Mouse (Mus musculus) liver, postnatal 0 days (tissue): Measurements from ENCODE around the gene Olfml3. TPM values are rescaled to one million over a fixed set of nuclear protein-coding genes. Genes with fewer than 3 reads are reported as not detected.
A peak's percentile ranks its signal among the peaks of the same experiment; 100 is the strongest.

Source experiments
- ATAC-seq: fragments of 200-750 bp; cut with Nextera tagmentation; 2 replicates; pipeline ENCODE4 v1.8.0; 2017; ENCODE audit warnings: mild to moderate bottlenecking, moderate library complexity
- DNase-seq: peaks from one replicate; pipeline ENCODE4 v3.0.0-alpha.2; 2016
- H3K27ac ChIP-seq: fragments of 300-500 bp; sonication (generic); 2 replicates; pipeline ENCODE4 v1.5.1; 2014; ENCODE audit warnings: antibody characterized with exemption, moderate library complexity, mild to moderate bottlenecking, low read depth
- H3K27me3 ChIP-seq: fragments of 300-500 bp; sonication (generic); 2 replicates; pipeline ENCODE4 v1.6.1; 2014; ENCODE audit warnings: low read length, control low read depth, mixed read lengths; ENCODE audit not compliant: insufficient read depth
- H3K36me3 ChIP-seq: fragments of 300-500 bp; sonication (generic); replicated peaks from 2 replicates; pipeline ENCODE4 v1.6.1; 2014; ENCODE audit warnings: mild to moderate bottlenecking, control low read depth, low read length, moderate library complexity, mixed read lengths; ENCODE audit not compliant: insufficient read depth
- H3K4me1 ChIP-seq: fragments of 300-500 bp; sonication (generic); 2 replicates; pipeline ENCODE4 v1.6.1; 2014; ENCODE audit warnings: antibody characterized with exemption, mild to moderate bottlenecking, control low read depth; ENCODE audit not compliant: insufficient read depth
- H3K4me2 ChIP-seq: fragments of 300-500 bp; sonication (generic); 2 replicates; pipeline ENCODE4 v1.6.1; 2014; ENCODE audit warnings: low read depth, mild to moderate bottlenecking, low read length, moderate library complexity, mixed read lengths
- H3K4me3 ChIP-seq: fragments of 300-500 bp; sonication (generic); 2 replicates; pipeline ENCODE4 v1.5.1; 2014; ENCODE audit warnings: low read depth, low read length
- H3K9ac ChIP-seq: fragments of 300-500 bp; sonication (generic); replicated peaks from 2 replicates; pipeline ENCODE4 v1.6.1; 2014; ENCODE audit warnings: mild to moderate bottlenecking, moderate library complexity
- H3K9me3 ChIP-seq: fragments of 300-500 bp; sonication (generic); 2 replicates; pipeline ENCODE4 v1.6.1; 2016; ENCODE audit warnings: mild to moderate bottlenecking, control low read depth, low read length, mixed read lengths
- CTCF ChIP-seq: sonication (generic); IDR thresholded peaks from 2 replicates; pipeline ENCODE4 v1.5.1; 2016; ENCODE audit warnings: antibody characterized with exemption, low read depth
- EP300 ChIP-seq: IDR thresholded peaks from 2 replicates; pipeline ENCODE4 v1.6.1; 2016; ENCODE audit warnings: antibody characterized with exemption, low read depth, mild to moderate bottlenecking
- WGBS: fragments of 180-500 bp; shearing (Covaris S2); extraction: QIAGEN DNeasy Blood & Tissue Kit; methylation state at CpG from one replicate; pipeline ENCODE4 v1.1.7; 2014; ENCODE audit not compliant: insufficient replicate concordance; 5-methylcytosine and 5-hydroxymethylcytosine counted together
- polyA plus RNA-seq: library from polyadenylated mRNA; unstranded; fragments of >200 nt; fragmentation: Nextera tagmentation; extraction: Ambion mirVana; gene quantifications from 2 replicates; pipeline ENCODE4 v1.2.1, GENCODE M21; 2015

Olfml3 gene
- polyA plus RNA-seq, 1 experiment from 2014 or later, result 2.6 TPM

- no peak for TF ChIP-seq CTCF
- TF ChIP-seq EP300, result no peak
- H3K9me3 ChIP-seq, result no peaks in the 10 kb centered on the region
- peaks cover 46% of the 10 kb centered on the region for H3K36me3 ChIP-seq
- no peak overlapping the region for H3K27ac ChIP-seq
- H3K27me3 ChIP-seq, result no peaks in the 10 kb centered on the region
- H3K4me1 ChIP-seq, result peaks cover 36% of the 10 kb centered on the region
- WGBS, result 52% methylated on average over 6 of the region's 6 CpGs
- DNase-seq (no peak), ATAC-seq (no peak)
- H3K4me2 ChIP-seq, result peak overlapping the region; percentile 15; the same call in 1 of the 2 replicates
- no peak overlapping the region for H3K9ac ChIP-seq
- H3K4me3 ChIP-seq, result no peak overlapping the region
These were observed 40.9 kb upstream of the Olfml3 start for GRCm38 (mm10) chr3:103778660-103779059.

- Histone ChIP-seq H3K27me3 (no peaks in the 10 kb centered on the region), H3K36me3 (peaks cover 52% of the 10 kb centered on the region), H3K9ac (no peak overlapping the region), H3K27ac (no peak overlapping the region), H3K4me2 (no peak overlapping the region), H3K4me1 (peaks cover 36% of the 10 kb centered on the region), H3K9me3 (no peaks in the 10 kb centered on the region), H3K4me3 (no peak overlapping the region)
- 80% methylated on average over 11 of the region's 11 CpGs for WGBS
- DNase-seq, result no peak
- TF ChIP-seq CTCF (no peak), EP300 (no peak)
- no peak for ATAC-seq
These were observed 40.1 kb upstream of the Olfml3 start for GRCm38 (mm10) chr3:103777940-103778339.

- ATAC-seq, result no peak
- no peak for DNase-seq
- Histone ChIP-seq H3K27ac (peak overlapping the region; percentile 61; the same call in 1 of the 2 replicates), H3K27me3 (no peaks in the 10 kb centered on the region), H3K9me3 (no peaks in the 10 kb centered on the region), H3K4me3 (no peak overlapping the region), H3K9ac (no peak overlapping the region), H3K4me1 (peaks cover 25% of the 10 kb centered on the region), H3K36me3 (peaks cover 79% of the 10 kb centered on the region), H3K4me2 (no peak overlapping the region)
- no peak for TF ChIP-seq CTCF
- 85% methylated on average over 15 of the region's 15 CpGs for WGBS
These were observed 36.2 kb upstream of the Olfml3 start for GRCm38 (mm10) chr3:103774009-103774408.

GRCm38 (mm10) chr3:103773508-103773907 is 35.7 kb upstream of the Olfml3 start:
- WGBS, result 63% methylated on average over 3 of the region's 3 CpGs
- no peak for TF ChIP-seq EP300
- TF ChIP-seq CTCF, result no peak
- H3K4me2 ChIP-seq, result no peak overlapping the region
- peak overlapping the region; percentile 61 for H3K27ac ChIP-seq
- H3K27me3 ChIP-seq, result no peaks in the 10 kb centered on the region
- H3K9ac ChIP-seq, result no peak overlapping the region
- H3K4me3 ChIP-seq, result no peak overlapping the region
- no peaks in the 10 kb centered on the region for H3K9me3 ChIP-seq
- ATAC-seq, result no peak
- H3K4me1 ChIP-seq, result peaks cover 21% of the 10 kb centered on the region
- H3K36me3 ChIP-seq, result peaks cover 78% of the 10 kb centered on the region
- DNase-seq, result no peak

- Histone ChIP-seq H3K9ac (no peak overlapping the region), H3K9me3 (no peaks in the 10 kb centered on the region), H3K36me3 (peaks cover 78% of the 10 kb centered on the region), H3K4me2 (no peak overlapping the region), H3K4me1 (peaks cover 21% of the 10 kb centered on the region), H3K4me3 (no peak overlapping the region), H3K27ac (peak overlapping the region; percentile 61; the same call in 1 of the 2 replicates), H3K27me3 (no peaks in the 10 kb centered on the region)
- TF ChIP-seq CTCF (no peak), EP300 (no peak)
- 45% methylated on average over 4 of the region's 4 CpGs for WGBS
- DNase-seq (no peak), ATAC-seq (no peak)
These were observed 35.0 kb upstream of the Olfml3 start for GRCm38 (mm10) chr3:103772846-103773245.

GRCm38 (mm10) chr3:103771531-103772130 is 33.8 kb upstream of the Olfml3 start:
- Histone ChIP-seq H3K4me2 (no peak overlapping the region), H3K9me3 (no peaks in the 10 kb centered on the region), H3K9ac (no peak overlapping the region), H3K4me1 (peaks cover 21% of the 10 kb centered on the region), H3K27me3 (no peaks in the 10 kb centered on the region), H3K36me3 (peaks cover 75% of the 10 kb centered on the region), H3K4me3 (no peak overlapping the region), H3K27ac (0 out of 2 replicates have a peak overlapping the region, but pooled peaks have one; percentile 24)
- DNase-seq (peak; percentile 37), ATAC-seq (no peak)
- 72% methylated on average over 9 of the region's 9 CpGs for WGBS
- TF ChIP-seq CTCF (no peak), EP300 (no peak)

GRCm38 (mm10) chr3:103766789-103767188 is 29.0 kb upstream of the Olfml3 start:
- TF ChIP-seq CTCF (no peak), EP300 (no peak)
- no peak overlapping the region for H3K27ac ChIP-seq
- H3K27me3 ChIP-seq, result no peaks in the 10 kb centered on the region
- 77% methylated on average over 3 of the region's 3 CpGs for WGBS
- no peak for ATAC-seq
- H3K36me3 ChIP-seq, result peaks cover 83% of the 10 kb centered on the region
- H3K4me2 ChIP-seq, result no peak overlapping the region
- H3K4me1 ChIP-seq, result peaks cover 10% of the 10 kb centered on the region; the same call in 1 of the 2 replicates
- no peak overlapping the region for H3K4me3 ChIP-seq
- no peak for DNase-seq
- H3K9me3 ChIP-seq, result no peaks in the 10 kb centered on the region
- no peak overlapping the region for H3K9ac ChIP-seq
